Mouse (Mus musculus) ES-E14 (cell line): ENCODE data around the gene Fbxo46. TPM values are rescaled to one million over a fixed set of nuclear protein-coding genes. Genes with fewer than 3 reads are reported as not detected.

Experiments used
- DNase-seq: peaks from one replicate; pipeline ENCODE4 v3.0.0-alpha.2; 2013; ENCODE audit warnings: low read depth, low spot score
- H3K27ac ChIP-seq: 2 replicates; pipeline ENCODE4 v1.5.1; 2012; ENCODE audit warnings: low read depth, mild to moderate bottlenecking, low read length, moderate library complexity, mixed read lengths; ENCODE audit not compliant: poor library complexity, insufficient read depth, severe bottlenecking
- H3K36me3 ChIP-seq: 2 replicates; pipeline ENCODE4 v1.6.1; 2012; ENCODE audit warnings: mild to moderate bottlenecking, low read length, moderate library complexity, mixed read lengths; ENCODE audit not compliant: control insufficient read depth, poor library complexity, insufficient read depth, severe bottlenecking
- H3K4me1 ChIP-seq, 2 experiments: fragments of 150-350 bp in 1 of 2; sonication (generic) in 1 of 2; 2 replicates each; pipeline ENCODE4 v1.6.1; 2012; ENCODE audit warnings: low read length in 2 of 2, mild to moderate bottlenecking in 1 of 2, mixed read lengths in 1 of 2; ENCODE audit not compliant: control insufficient read depth in 2 of 2, insufficient read depth in 2 of 2, poor library complexity in 1 of 2
- H3K4me3 ChIP-seq, 2 experiments: fragments of 150-350 bp in 1 of 2; sonication (generic) in 1 of 2; 2 replicates each; pipeline ENCODE4 v1.5.1; 2012; ENCODE audit warnings: low read length in 2 of 2, low read depth in 1 of 2, mild to moderate bottlenecking in 1 of 2, mixed read lengths in 1 of 2; ENCODE audit not compliant: insufficient read depth in 1 of 2, poor library complexity in 1 of 2, severe bottlenecking in 1 of 2
- H3K9ac ChIP-seq: 2 replicates; pipeline ENCODE4 v1.6.1; 2012; ENCODE audit warnings: low read depth, mild to moderate bottlenecking, low read length, mixed read lengths; ENCODE audit not compliant: poor library complexity, insufficient read depth, severe bottlenecking
- H3K9me3 ChIP-seq: fragments of 150-350 bp; sonication (generic); 2 replicates; pipeline ENCODE4 v1.6.1; 2012; ENCODE audit warnings: low read depth, mild to moderate bottlenecking, low read length; ENCODE audit not compliant: control insufficient read depth, insufficient read depth
- CHD2 ChIP-seq: IDR thresholded peaks from 2 replicates; pipeline ENCODE4 v1.6.1; 2014; ENCODE audit warnings: mild to moderate bottlenecking, low read depth, low read length, inconsistent platforms
- HCFC1 ChIP-seq: IDR thresholded peaks from 2 replicates; pipeline ENCODE4 v1.6.1; 2012; ENCODE audit warnings: low read length, inconsistent platforms, borderline replicate concordance; ENCODE audit not compliant: insufficient read depth
- MAFK ChIP-seq: IDR thresholded peaks from 2 replicates; pipeline ENCODE4 v1.6.1; 2014; ENCODE audit warnings: mild to moderate bottlenecking, low read depth, low read length, inconsistent platforms; ENCODE audit not compliant: insufficient read depth
- ZC3H11A ChIP-seq: IDR thresholded peaks from 2 replicates; pipeline ENCODE4 v1.6.1; 2012; ENCODE audit warnings: low read depth, mild to moderate bottlenecking, inconsistent platforms, low read length, borderline replicate concordance
- ZNF384 ChIP-seq: IDR thresholded peaks from 2 replicates; pipeline ENCODE4 v1.6.1; 2012; ENCODE audit warnings: low read depth, low read length, inconsistent platforms
- in situ Hi-C, 2 experiments: fragments of 600-800 bp; cut with MboI; formaldehyde crosslinking; loops; one replicate each; pipeline ENCODE4 v1.15.1; 2025; ENCODE audit warnings: low sequenced_read_pairs in 2 of 2, inconsistent platforms in 1 of 2; ENCODE audit not compliant: unreplicated experiment in 2 of 2
- total RNA-seq: library from RNA; depleted of rRNA; stranded (reverse); fragments of 300-350 nt; gene quantifications from 2 replicates; pipeline ENCODE4 v1.2.3, GENCODE M21; 2012

Fbxo46 gene
- total RNA-seq, 1 experiment: 19.5 TPM

DNA sequence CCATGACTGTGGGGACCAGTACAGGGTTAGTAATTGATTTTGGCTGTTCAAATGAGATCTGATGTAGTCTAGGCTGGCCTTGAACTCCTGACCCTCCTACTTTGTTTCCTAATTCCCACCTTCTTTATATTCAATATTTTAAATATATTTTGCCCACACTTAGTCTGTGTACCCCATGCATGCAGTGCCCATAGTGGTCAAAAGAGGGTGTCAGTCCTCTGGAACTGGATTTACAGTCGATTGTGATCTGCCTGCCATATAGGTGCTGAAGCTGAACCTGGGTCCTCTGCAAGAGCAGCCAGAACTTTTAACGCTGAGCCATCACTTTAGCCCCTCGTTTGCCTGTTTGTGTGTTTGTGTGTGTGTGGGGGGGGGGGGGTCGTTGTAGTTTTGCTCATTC is 11.0 kb downstream of the Fbxo46 start:
- H3K9ac ChIP-seq: no peak overlapping the region; the same call in 1 of the 2 replicates
- peak overlapping the region in 1 of 2 experiments; percentile 70; a peak in 2 of 4 replicates for H3K4me3 ChIP-seq
- H3K9me3 ChIP-seq: no peaks in the 10 kb centered on the region
- H3K27ac ChIP-seq: no peak overlapping the region
- peaks cover 5 to 8% of the 10 kb centered on the region in 2 experiments; a peak in 1 of 4 replicates for H3K4me1 ChIP-seq
- DNase-seq: no peak
- peaks cover 4% of the 10 kb centered on the region; the same call in 1 of the 2 replicates for H3K36me3 ChIP-seq
- in situ Hi-C loops: no loop called here
- TF ChIP-seq MAFK (peak; percentile 54; the same call in 1 of the 2 replicates), ZC3H11A (no peak)

DNA sequence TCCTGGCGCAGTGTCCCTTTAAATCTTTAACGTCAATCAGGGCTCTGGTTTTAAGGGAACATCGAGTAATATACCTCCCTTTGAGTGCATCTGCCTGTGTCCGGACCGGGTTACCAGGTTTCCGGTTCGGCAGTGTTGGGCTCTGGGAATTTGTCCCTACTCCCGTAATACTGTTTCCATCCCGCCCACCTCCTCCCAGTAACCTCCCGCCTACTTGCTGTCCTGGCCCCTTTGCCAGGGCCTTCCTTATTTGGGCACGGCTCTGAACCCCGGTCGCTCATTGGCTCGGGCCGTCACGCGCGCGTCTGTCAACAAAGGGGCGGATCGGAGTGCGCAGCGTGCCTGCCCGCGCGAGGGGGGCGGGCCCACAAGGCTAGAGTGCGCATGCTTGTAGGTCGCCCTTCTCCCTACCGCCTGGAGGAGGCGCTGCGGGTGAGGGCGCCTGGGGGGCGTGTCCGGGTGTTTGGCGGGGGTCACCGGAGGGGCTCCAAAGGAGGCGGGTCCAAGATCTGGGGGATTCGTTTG is 11.7 kb downstream of the Fbxo46 start:
- TF ChIP-seq MAFK (no peak), HCFC1 (peak; percentile 73; the same call in 1 of the 2 replicates), CHD2 (0 out of 2 replicates have a peak, but pooled peaks have one; percentile 42), ZC3H11A (no peak)
- Histone ChIP-seq H3K4me1 (peaks cover 5 to 10% of the 10 kb centered on the region in 2 experiments; a peak in 1 of 4 replicates), H3K27ac (no peak overlapping the region), H3K36me3 (peaks cover 4% of the 10 kb centered on the region; the same call in 1 of the 2 replicates), H3K4me3 (peak overlapping the region; percentile 35 to 70), H3K9ac (peak overlapping the region; percentile 48; the same call in 1 of the 2 replicates), H3K9me3 (no peaks in the 10 kb centered on the region)
- in situ Hi-C loops: no loop called here
- DNase-seq: peak; percentile 96

DNA sequence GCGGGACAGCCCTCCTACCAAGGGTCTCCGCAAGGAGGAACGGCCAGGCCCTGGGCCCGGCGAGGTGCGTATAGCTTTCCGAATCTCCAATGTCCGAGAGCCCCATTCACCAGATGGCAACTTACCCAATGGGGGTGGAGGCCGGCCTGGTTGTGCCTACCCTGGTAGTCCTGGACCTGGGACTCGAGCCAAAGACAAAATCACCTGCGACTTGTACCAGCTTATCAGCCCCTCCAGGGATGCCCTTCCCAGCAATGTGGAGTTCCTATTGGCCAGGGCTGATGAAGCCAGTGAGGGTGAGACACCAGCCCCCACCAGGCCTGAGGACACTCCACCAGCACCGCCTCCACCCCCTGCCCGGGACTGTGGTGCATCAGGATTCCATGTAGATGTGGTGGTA is 16.5 kb downstream of the Fbxo46 start:
- TF ChIP-seq MAFK (no peak), CHD2 (no peak), ZC3H11A (no peak), HCFC1 (no peak), ZNF384 (no peak)
- DNase-seq: no peak
- in situ Hi-C loops: no loop called here
- peaks cover 16% of the 10 kb centered on the region; the same call in 1 of the 2 replicates for H3K36me3 ChIP-seq
- H3K9ac ChIP-seq: peak overlapping the region; percentile 42; the same call in 1 of the 2 replicates
- H3K9me3 ChIP-seq: no peaks in the 10 kb centered on the region
- peaks cover 2 to 23% of the 10 kb centered on the region in 2 experiments; a peak in 2 of 4 replicates for H3K4me1 ChIP-seq
- H3K27ac ChIP-seq: no peak overlapping the region
- no peak overlapping the region; a peak in 1 of 4 replicates for H3K4me3 ChIP-seq

DNA sequence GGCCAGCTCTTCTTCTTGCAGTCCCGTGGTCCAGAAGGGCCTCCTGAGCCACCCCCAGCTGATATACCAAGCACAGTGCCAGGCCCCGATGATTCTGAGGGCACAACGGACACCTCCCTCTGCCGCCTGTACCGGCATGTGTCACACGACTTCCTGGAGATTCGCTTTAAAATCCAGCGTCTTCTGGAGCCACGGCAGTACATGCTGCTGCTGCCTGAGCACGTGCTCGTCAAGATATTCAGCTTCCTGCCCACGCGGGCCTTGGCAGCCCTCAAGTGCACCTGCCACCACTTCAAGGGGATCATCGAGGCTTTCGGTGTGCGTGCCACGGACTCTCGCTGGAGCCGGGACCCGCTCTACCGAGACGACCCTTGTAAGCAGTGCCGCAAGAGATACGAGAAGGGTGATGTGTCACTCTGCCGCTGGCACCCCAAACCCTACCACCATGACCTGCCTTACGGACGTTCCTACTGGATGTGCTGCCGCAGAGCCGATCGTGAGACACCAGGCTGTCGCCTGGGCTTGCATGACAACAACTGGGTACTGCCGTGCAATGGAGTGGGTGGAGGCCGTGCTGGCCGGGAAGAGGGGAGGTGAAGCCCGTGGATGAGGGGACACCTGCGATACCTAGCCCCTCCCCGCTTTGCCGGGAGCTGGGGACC is 17.1 kb downstream of the Fbxo46 start:
- in situ Hi-C loops: no loop called here
- H3K27ac ChIP-seq: no peak overlapping the region
- peak overlapping the region in 1 of 2 experiments; percentile 26; a peak in 2 of 4 replicates for H3K4me3 ChIP-seq
- no peak for DNase-seq
- H3K36me3 ChIP-seq: peaks cover 16% of the 10 kb centered on the region; the same call in 1 of the 2 replicates
- H3K9me3 ChIP-seq: no peaks in the 10 kb centered on the region
- TF ChIP-seq CHD2: no peak
- no peak for TF ChIP-seq ZNF384
- TF ChIP-seq HCFC1: no peak
- no peak for TF ChIP-seq ZC3H11A
- no peak for TF ChIP-seq MAFK
- H3K9ac ChIP-seq: peak overlapping the region; percentile 42
- peaks cover 2 to 23% of the 10 kb centered on the region in 2 experiments; a peak in 2 of 4 replicates for H3K4me1 ChIP-seq

DNA sequence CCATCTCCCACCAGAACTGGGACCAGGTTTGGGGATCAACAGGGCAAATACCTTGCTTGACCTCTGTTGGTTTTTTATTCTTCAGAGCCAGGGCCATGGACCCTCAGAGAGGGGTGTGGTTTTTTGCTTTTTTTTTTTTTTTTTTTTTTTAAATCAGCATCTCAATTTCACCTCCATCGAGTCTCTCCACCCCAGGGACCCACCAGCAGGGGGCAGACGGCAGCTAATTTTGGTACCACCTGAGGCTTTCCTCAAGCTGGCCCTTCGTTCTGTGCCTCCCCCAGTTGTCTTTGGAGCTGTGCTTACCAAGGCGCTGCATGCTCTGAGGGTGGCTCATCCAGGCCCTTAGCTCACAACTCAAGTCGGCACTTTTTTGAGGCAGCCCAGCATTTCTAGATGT is 17.7 kb downstream of the Fbxo46 start:
- no peaks in the 10 kb centered on the region for H3K9me3 ChIP-seq
- TF ChIP-seq ZNF384 (peak; percentile 94), HCFC1 (no peak), MAFK (no peak)
- DNase-seq: no peak

More for the DNA sequence above, 17.7 kb downstream of the Fbxo46 start:
- no peak overlapping the region for H3K27ac ChIP-seq
- no peak overlapping the region for H3K4me3 ChIP-seq
- H3K4me1 ChIP-seq: peaks cover 0 to 21% of the 10 kb centered on the region in 2 experiments; a peak in 2 of 4 replicates
- peaks cover 16% of the 10 kb centered on the region; the same call in 1 of the 2 replicates for H3K36me3 ChIP-seq
- in situ Hi-C loops: no loop called here
- H3K9ac ChIP-seq: 0 out of 2 replicates have a peak overlapping the region, but pooled peaks have one; percentile 42
